Mouse (Mus musculus) B cell, adult (primary cell): Measurements from ENCODE around the gene Fus. TPM values are rescaled to one million over a fixed set of nuclear protein-coding genes. Genes with fewer than 3 reads are reported as not detected.

ENCODE experiments used
- total RNA-seq: library from RNA; stranded (reverse); gene quantifications from 4 replicates; pipeline ENCODE4 v1.2.4, GENCODE M21; 2023; ENCODE audit not compliant: inconsistent age

Gene Fus
- 714 to 860 TPM (median 834 TPM) in 4 replicates for total RNA-seq

DNA sequence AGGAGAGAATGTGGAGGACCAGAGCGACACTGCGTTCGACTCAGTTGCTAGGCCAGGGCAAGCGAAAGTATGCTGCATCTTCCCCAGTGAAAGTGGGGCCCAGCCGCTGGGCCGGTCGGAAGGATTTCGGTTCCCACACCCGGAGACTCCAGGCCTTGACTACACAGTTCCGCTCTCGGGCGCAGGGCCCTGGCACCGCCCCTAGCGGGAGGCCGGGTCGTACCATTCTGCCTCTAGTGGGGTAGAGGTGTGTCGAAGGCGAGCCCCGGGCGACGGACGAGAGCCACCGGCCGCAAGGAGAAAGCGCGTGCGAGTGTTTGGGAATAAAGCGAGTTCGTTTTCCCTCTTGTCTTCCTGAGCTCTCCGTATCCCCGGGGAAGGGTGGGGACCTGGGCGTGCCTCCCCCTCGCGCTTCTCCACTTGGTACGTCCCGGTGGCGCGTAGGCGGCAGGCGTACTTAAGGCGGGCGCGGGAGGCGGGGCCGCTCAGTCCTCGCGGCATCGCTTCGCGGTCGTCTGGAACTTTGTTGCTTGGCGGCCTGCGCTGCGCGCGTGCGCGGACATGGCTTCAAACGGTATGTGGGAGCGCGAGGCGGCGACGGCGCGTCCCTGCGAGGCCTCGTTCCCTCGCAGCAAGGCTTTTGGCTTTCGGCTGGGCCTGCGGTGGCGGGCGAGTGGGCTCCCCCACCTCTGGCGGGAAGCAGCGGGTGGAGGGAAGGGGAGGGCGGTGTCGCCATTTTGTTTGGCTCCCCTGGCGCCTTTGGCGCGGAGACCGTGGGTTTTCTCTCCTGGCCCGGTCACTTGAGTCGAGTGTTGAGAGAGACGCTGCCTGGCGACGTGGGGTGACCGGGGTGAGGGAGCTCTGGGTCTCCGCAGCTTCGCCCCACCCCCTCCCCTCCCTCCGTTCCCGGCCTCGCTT is at the start of gene Fus:
Fus (plus strand) TSS at position 454 of the 918 bp plus-strand sequence.

DNA sequence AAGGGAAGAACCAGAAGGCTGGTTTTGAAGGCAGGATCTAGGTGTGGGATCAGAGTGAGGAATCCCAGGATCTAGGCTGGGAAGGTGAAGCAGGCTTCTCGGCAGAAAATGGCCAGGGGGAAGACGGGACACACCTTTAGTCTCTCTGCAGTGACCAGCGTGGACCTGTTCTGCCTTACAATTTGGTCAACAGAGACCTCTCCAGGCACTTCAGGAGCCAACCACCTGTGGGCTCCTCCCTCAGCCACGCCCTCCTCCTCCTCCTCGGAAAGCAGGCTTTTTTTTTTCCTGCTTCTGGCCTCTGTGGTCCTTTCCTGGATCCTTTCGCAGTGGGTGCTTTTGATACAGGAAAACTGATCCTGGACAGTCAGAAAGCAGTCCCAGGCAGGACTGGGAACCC is 37.3 kb upstream of the Fus start, which contains the start of gene Prss8:
Prss8 (minus strand) TSS at position 182 of the 400 bp plus-strand sequence.

DNA sequence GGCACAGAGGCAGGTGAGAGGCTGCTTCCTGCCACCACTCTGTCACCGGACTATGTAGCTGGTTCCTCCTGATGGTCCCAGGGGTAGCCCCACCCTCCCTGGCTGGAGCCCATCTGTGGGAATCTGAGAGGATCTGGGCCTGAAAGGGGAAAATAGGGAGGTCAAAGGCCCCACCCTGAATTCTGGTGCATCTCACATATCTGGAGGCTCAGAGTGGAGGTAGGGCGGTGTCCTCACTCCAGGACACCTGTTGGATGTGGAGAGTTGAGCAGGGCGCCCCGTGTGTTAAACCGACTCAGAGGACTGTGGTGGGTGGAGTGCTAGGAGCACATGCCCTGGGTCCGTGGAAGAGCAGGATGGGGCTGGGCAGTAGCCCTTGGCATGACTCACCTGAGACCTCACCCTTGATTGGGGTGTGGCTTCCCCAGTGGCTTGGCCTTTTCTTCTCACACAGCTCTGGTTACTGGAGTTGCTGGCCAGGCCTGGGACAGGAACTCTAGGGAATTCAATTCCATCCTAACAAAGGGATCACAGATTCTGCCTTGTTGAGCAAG is 20.7 kb upstream of the Fus start, which contains the start of gene Prss36:
Prss36 (minus strand) TSS at position 256 of the 554 bp plus-strand sequence.

DNA sequence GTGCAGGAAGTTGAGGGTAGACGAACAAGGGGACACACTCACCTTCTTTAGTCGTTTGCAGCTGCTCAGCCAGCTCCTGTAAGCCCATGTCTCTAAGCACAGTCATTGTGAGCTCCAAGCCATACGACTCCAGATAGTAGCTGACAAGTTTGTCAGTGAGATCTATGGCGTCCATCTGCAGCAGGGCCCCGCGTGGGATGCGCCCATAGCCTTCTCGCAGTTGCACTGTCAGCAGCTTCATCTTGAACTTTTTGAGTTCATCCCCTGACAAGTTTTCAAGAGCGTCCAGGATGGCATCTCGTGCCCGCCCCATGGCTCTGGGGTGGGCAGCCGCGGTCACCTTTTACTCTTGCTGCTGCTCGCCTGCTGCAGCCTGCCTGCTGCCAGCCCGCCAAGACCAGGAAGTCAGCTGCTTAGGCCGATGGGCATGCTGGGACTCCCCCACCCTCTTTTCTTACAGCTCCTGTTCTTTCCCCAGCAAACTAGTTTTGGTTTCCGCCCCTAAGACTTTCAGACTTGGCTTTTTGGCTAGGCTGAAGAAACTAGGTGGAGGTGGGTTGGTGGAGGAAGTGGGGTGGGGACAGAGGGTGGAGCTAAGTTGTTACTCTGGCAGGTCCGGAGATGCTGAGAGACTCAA is 26.2 kb downstream of the Fus start, which contains the start of gene Pycard:
Pycard (minus strand) TSS at position 527 of the 637 bp plus-strand sequence.

DNA sequence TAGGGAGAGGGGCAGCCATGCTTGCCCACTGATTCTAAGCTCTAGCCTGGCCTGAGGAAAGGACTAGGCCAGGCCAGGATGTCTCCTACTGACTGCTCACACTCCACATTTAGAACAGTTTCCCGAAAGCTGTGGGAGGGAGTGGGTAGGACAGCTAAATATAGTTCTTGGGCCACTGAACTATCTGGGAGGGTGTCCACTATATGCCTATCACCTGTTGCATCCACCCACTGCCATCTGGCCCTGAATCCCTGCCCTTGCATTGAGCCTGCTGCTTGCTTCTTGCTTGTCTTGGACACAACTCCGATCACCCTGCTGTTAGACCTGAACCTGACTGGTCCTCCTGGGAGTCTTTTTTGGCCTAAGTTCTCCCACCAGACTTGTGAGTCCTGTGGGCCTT is 36.4 kb downstream of the Fus start, which contains the start of gene Trim72:
Trim72 (plus strand) TSS at position 262 of the 400 bp plus-strand sequence.

Other genes starting within 250 kb of the Fus start
- gene Ctf2, start 235.3 kb upstream of the Fus start, total RNA-seq, result not detected in 4 replicates
- 17.0 to 19.0 TPM (median 17.8 TPM) in 4 replicates for gene Fbxl19, start 222.9 kb upstream of the Fus start, total RNA-seq
- 32.3 to 37.7 TPM (median 35.3 TPM) in 4 replicates for gene Orai3, start 197.6 kb upstream of the Fus start, total RNA-seq
- 73.8 to 89.8 TPM (median 79.6 TPM) in 4 replicates for gene Setd1a, start 190.8 kb upstream of the Fus start, total RNA-seq
- gene Gm49388, start 181.8 kb upstream of the Fus start, total RNA-seq, result 1.00 to 2.5 TPM (median 1.3 TPM) in 3 of 4 replicates, not detected in the other
- gene Hsd3b7, start 166.9 kb upstream of the Fus start, total RNA-seq, result 2.4 to 3.8 TPM (median 3.5 TPM) in 4 replicates
- gene Stx4a, start 143.2 kb upstream of the Fus start, total RNA-seq, result 141 to 145 TPM (median 144 TPM) in 4 replicates
- gene Stx1b, start 142.9 kb upstream of the Fus start, total RNA-seq, result not detected in 4 replicates
- gene Zfp646, start 91.2 kb upstream of the Fus start, total RNA-seq, result 96.4 to 104 TPM (median 100 TPM) in 4 replicates
- 10.2 to 19.0 TPM (median 14.3 TPM) in 4 replicates for gene Zfp668, start 90.6 kb upstream of the Fus start, total RNA-seq
- 0.30 to 0.78 TPM (median 0.46 TPM) in 4 replicates for gene Prss53, start 76.5 kb upstream of the Fus start, total RNA-seq
- gene Gm21974, start 72.0 kb upstream of the Fus start, total RNA-seq, result not detected in 4 replicates
- gene Vkorc1, start 71.8 kb upstream of the Fus start, total RNA-seq, result 13.7 to 16.1 TPM (median 14.6 TPM) in 4 replicates
- gene Bckdk, start 63.4 kb upstream of the Fus start, total RNA-seq, result 24.4 to 36.9 TPM (median 28.0 TPM) in 4 replicates
- gene Kat8, start 54.9 kb upstream of the Fus start, total RNA-seq, result 42.4 to 44.8 TPM (median 42.7 TPM) in 4 replicates
- not detected in 4 replicates for gene Prss8, start 37.4 kb upstream of the Fus start, total RNA-seq
- 2.5 to 4.6 TPM (median 3.6 TPM) in 4 replicates for gene Prss36, start 20.7 kb upstream of the Fus start, total RNA-seq
- 25.0 to 31.2 TPM (median 27.9 TPM) in 4 replicates for gene Pycard, start 26.4 kb downstream of the Fus start, total RNA-seq
- 0.69 to 1.1 TPM (median 0.91 TPM) in 4 replicates for gene Trim72, start 36.5 kb downstream of the Fus start, total RNA-seq
- gene Itgam, start 95.2 kb downstream of the Fus start, total RNA-seq, result 1.6 to 3.3 TPM (median 2.1 TPM) in 4 replicates
- not detected in 4 replicates for gene Gm49368, start 95.2 kb downstream of the Fus start, total RNA-seq
- gene Itgax, start 162.1 kb downstream of the Fus start, total RNA-seq, result 1.5 to 3.1 TPM (median 2.0 TPM) in 4 replicates
- gene Itgad, start 186.9 kb downstream of the Fus start, total RNA-seq, result 3.3 to 8.8 TPM (median 6.4 TPM) in 4 replicates
- not detected in 4 replicates for gene Cox6a2, start 238.9 kb downstream of the Fus start, total RNA-seq